Mouse (Mus musculus): ENCODE measurements around the gene Gm17657. TPM values are rescaled to one million over a fixed set of nuclear protein-coding genes. Genes with fewer than 3 reads are reported as not detected.

Gene Gm17657
- total RNA-seq, 1 experiment, result 18.3 TPM

DNA sequence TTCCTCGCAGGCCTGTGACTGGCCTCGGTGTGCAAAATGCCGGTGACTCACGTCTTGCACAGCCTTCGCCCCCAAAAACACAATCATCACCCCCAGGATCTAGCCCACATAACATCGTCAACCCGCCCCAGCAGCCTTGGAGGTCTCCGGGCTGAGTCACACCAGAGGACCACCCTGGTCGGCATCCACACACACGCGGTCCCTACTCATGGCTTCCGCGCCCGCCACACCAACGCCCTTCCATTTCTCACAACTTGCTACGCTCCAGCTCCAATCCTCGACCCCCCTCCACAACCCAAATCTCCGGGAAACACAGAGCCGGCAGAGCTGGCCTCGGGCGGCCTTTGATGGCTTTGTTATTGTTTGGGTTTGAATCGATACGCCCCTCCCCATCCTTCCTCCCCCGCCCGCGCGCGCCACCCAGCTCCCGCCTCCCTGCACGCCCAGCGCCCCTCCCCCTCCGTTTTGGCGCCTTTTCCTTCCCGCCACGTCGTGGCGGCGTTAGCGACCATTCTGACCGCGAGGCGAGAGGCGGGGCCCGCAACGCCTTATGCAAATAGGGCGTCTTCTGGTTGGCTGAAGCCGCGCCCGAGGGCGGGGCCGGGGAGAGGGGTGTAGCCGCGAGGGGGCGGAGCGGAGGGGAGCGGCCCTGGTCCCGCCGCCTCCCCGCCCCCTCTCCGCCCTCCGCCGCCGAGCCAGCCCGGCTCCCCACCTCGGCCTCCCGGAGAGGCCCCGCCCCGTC lies 59.3 kb downstream of the Gm17657 start:
- Histone ChIP-seq H3K9me3 (ENCODE audit: control insufficient read depth, insufficient read depth, low read depth, low read length) (no peaks in the 10 kb centered on the region), H3K4me1 (ENCODE audit: control insufficient read depth in 2 of 2, insufficient read depth in 2 of 2, low read length in 2 of 2, poor library complexity in 1 of 2) (peaks cover 4 to 8% of the 10 kb centered on the region in 2 experiments; a peak in 2 of 4 replicates), H3K4me3 (ENCODE audit: insufficient read depth in 1 of 2, low read depth in 1 of 2, low read length in 2 of 2, poor library complexity in 1 of 2, severe bottlenecking in 1 of 2) (peak overlapping the region; percentile 86 to 99), H3K9ac (ENCODE audit: insufficient read depth, low read depth, low read length, poor library complexity, severe bottlenecking) (peak overlapping the region; percentile 91), H3K36me3 (ENCODE audit: control insufficient read depth, insufficient read depth, low read length, poor library complexity, severe bottlenecking) (peaks cover 32% of the 10 kb centered on the region), H3K27ac (ENCODE audit: insufficient read depth, low read depth, low read length, poor library complexity, severe bottlenecking) (peak overlapping the region; percentile 97)
- in situ Hi-C loops (cut with MboI; ENCODE audit: low sequenced_read_pairs in 2 of 2, unreplicated experiment in 2 of 2), result no loop called here
- TF ChIP-seq ZC3H11A (IDR thresholded peaks at IDR 0.05; ENCODE audit: borderline replicate concordance, low read depth, low read length), result no peak
- 0 out of 2 replicates have a peak, but pooled peaks have one; percentile 25 for TF ChIP-seq HCFC1 (IDR thresholded peaks at IDR 0.05; ENCODE audit: borderline replicate concordance, insufficient read depth, low read length)
- TF ChIP-seq ZNF384 (IDR thresholded peaks at IDR 0.05; ENCODE audit: low read depth, low read length), result 0 out of 2 replicates have a peak, but pooled peaks have one; percentile 4
- peak; percentile 100 for DNase-seq (ENCODE audit: low read depth, low spot score)

GRCm38 (mm10) chr17:29488978-29489970 lies 60.2 kb downstream of the Gm17657 start:
- in situ Hi-C loops (cut with MboI; ENCODE audit: low sequenced_read_pairs in 2 of 2, unreplicated experiment in 2 of 2), result no loop called here
- Histone ChIP-seq H3K27ac (ENCODE audit: insufficient read depth, low read depth, low read length, poor library complexity, severe bottlenecking) (peak overlapping the region; percentile 97), H3K36me3 (ENCODE audit: control insufficient read depth, insufficient read depth, low read length, poor library complexity, severe bottlenecking) (peaks cover 24% of the 10 kb centered on the region), H3K4me3 (ENCODE audit: insufficient read depth in 1 of 2, low read depth in 1 of 2, low read length in 2 of 2, poor library complexity in 1 of 2, severe bottlenecking in 1 of 2) (peak overlapping the region; percentile 82 to 86), H3K9me3 (ENCODE audit: control insufficient read depth, insufficient read depth, low read depth, low read length) (no peaks in the 10 kb centered on the region), H3K4me1 (ENCODE audit: control insufficient read depth in 2 of 2, insufficient read depth in 2 of 2, low read length in 2 of 2, poor library complexity in 1 of 2) (peaks cover 4 to 10% of the 10 kb centered on the region in 2 experiments; a peak in 2 of 4 replicates), H3K9ac (ENCODE audit: insufficient read depth, low read depth, low read length, poor library complexity, severe bottlenecking) (peak overlapping the region; percentile 91)
- no peak for DNase-seq (ENCODE audit: low read depth, low spot score)
- no peak for TF ChIP-seq MAFK (IDR thresholded peaks at IDR 0.05; ENCODE audit: insufficient read depth, low read depth, low read length)
- TF ChIP-seq ZNF384 (IDR thresholded peaks at IDR 0.05; ENCODE audit: low read depth, low read length), result no peak
- no peak for TF ChIP-seq CHD2 (IDR thresholded peaks at IDR 0.05; ENCODE audit: low read depth, low read length)
- no peak for TF ChIP-seq ZC3H11A (IDR thresholded peaks at IDR 0.05; ENCODE audit: borderline replicate concordance, low read depth, low read length)
- no peak for TF ChIP-seq HCFC1 (IDR thresholded peaks at IDR 0.05; ENCODE audit: borderline replicate concordance, insufficient read depth, low read length)

DNA sequence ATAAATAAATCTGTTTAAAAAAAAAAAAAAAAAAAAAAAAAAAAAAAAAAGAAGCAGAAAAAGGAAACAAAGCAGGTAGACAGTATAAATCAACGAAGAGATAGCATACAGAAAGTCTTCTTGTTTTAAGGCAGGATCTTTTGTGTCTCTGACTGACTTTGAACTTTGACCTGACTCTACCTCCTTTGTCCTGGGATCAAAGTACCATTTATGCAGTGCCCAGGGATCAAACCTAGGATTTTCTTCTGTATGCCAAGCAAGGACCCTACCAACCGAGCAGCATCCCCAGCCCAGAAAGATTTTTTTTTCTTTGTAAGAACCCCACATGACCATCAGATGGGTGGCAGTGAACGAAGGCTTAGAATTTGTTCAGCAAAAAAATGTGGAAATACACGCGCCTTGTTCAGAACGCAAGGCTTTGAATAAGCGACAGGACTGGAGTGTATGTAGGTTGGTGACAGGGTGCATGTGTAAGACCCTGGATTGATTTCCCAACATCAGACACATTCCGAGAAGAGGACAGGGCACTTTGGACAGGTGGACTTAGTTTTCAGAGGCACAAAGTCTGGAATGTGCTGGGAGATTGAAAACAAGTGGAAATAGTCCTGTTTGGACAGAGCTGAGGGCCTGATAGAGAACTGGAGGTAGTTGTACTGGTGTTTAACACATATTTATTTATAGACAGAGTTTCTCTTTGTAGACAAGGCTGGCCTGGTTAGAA lies 61.0 kb downstream of the Gm17657 start:
- no peak for TF ChIP-seq ZNF384 (IDR thresholded peaks at IDR 0.05; ENCODE audit: low read depth, low read length)
- no peak for TF ChIP-seq MAFK (IDR thresholded peaks at IDR 0.05; ENCODE audit: insufficient read depth, low read depth, low read length)
- no peak for TF ChIP-seq HCFC1 (IDR thresholded peaks at IDR 0.05; ENCODE audit: borderline replicate concordance, insufficient read depth, low read length)
- no peak for TF ChIP-seq CHD2 (IDR thresholded peaks at IDR 0.05; ENCODE audit: low read depth, low read length)
- TF ChIP-seq ZC3H11A (IDR thresholded peaks at IDR 0.05; ENCODE audit: borderline replicate concordance, low read depth, low read length), result no peak
- H3K9ac ChIP-seq (ENCODE audit: insufficient read depth, low read depth, low read length, poor library complexity, severe bottlenecking), result no peak overlapping the region
- H3K9me3 ChIP-seq (ENCODE audit: control insufficient read depth, insufficient read depth, low read depth, low read length), result no peaks in the 10 kb centered on the region
- in situ Hi-C loops (cut with MboI; ENCODE audit: low sequenced_read_pairs in 2 of 2, unreplicated experiment in 2 of 2), result no loop called here
- no peak overlapping the region for H3K27ac ChIP-seq (ENCODE audit: insufficient read depth, low read depth, low read length, poor library complexity, severe bottlenecking)
- H3K4me3 ChIP-seq (ENCODE audit: insufficient read depth in 1 of 2, low read depth in 1 of 2, low read length in 2 of 2, poor library complexity in 1 of 2, severe bottlenecking in 1 of 2), result no peak overlapping the region
- peaks cover 2 to 10% of the 10 kb centered on the region in 2 experiments; a peak in 1 of 4 replicates for H3K4me1 ChIP-seq (ENCODE audit: control insufficient read depth in 2 of 2, insufficient read depth in 2 of 2, low read length in 2 of 2, poor library complexity in 1 of 2)
- DNase-seq (ENCODE audit: low read depth, low spot score), result no peak
- peaks cover 16% of the 10 kb centered on the region for H3K36me3 ChIP-seq (ENCODE audit: control insufficient read depth, insufficient read depth, low read length, poor library complexity, severe bottlenecking)
